Mouse (Mus musculus) frontal cortex, adult 2 months (tissue): Measurements from ENCODE around the gene Nipal3. TPM values are rescaled to one million over a fixed set of nuclear protein-coding genes. Genes with fewer than 3 reads are reported as not detected.

Experiments used
- DNase-seq, 2 experiments: peaks; one replicate each; pipeline ENCODE4 v3.0.0; 2022; ENCODE audit warnings: low spot score in 1 of 2; ENCODE audit errors: extremely low spot score in 1 of 2
- polyA plus RNA-seq: library from polyadenylated mRNA; depleted of rRNA; stranded (reverse); fragments of >200 nt; gene quantifications from 2 replicates; pipeline ENCODE4 v1.2.3, GENCODE M21; 2012; rRNA removed

Nipal3 gene
- polyA plus RNA-seq, 1 experiment: 49.2 TPM

- DNase-seq: no peak
Observed at GRCm38 (mm10) chr4:135396303-135396702, 98.5 kb downstream of the Nipal3 start.

Other genes with a start within 250 kb of the Nipal3 start
- 67.3 and 73.5 TPM in 2 replicates for gene Clic4, start 222.2 kb downstream of the Nipal3 start, polyA plus RNA-seq
- 151 and 160 TPM in 2 replicates for gene Srrm1, start 141.7 kb downstream of the Nipal3 start, polyA plus RNA-seq
- gene Ncmap, start 96.8 kb downstream of the Nipal3 start, polyA plus RNA-seq: 1.3 and 1.9 TPM in 2 replicates
- gene Rcan3, start 61.2 kb downstream of the Nipal3 start, polyA plus RNA-seq: 31.8 and 32.8 TPM in 2 replicates
- 1.1 and 1.5 TPM in 2 replicates for gene Stpg1, start 248 bp downstream of the Nipal3 start, polyA plus RNA-seq
- 2.0 and 2.1 TPM in 2 replicates for gene Grhl3, start 78.6 kb upstream of the Nipal3 start, polyA plus RNA-seq
- gene Ifnlr1, start 191.2 kb upstream of the Nipal3 start, polyA plus RNA-seq: 0.29 and 0.30 TPM in 2 replicates
- 0.04 and 0.06 TPM in 2 replicates for gene Il22ra1, start 233.1 kb upstream of the Nipal3 start, polyA plus RNA-seq